Mouse (Mus musculus): ENCODE results near the gene Cald1. TPM values are rescaled to one million over a fixed set of nuclear protein-coding genes. Genes with fewer than 3 reads are reported as not detected.

Cald1 gene
- polyA plus RNA-seq, 1 experiment: 37.4 TPM

GRCm38 (mm10) chr6:34709946-34710682 is 111.8 kb downstream of the Cald1 start:
- 51% methylated on average over 14 of the region's 14 CpGs for WGBS
- DNase-seq: no peak
- H3K4me3 ChIP-seq (replicated peaks; ENCODE audit: extremely low read depth, low read depth, low read length): peak overlapping the region; percentile 69
- H3K4me1 ChIP-seq (ENCODE audit: control insufficient read depth, insufficient read depth, low read length): peaks cover 13% of the 10 kb centered on the region
- TF ChIP-seq CTCF (IDR thresholded peaks at IDR 0.05; ENCODE audit: insufficient read depth, low read length) (no peak), POLR2A (IDR thresholded peaks at IDR 0.05; ENCODE audit: borderline replicate concordance, extremely low read depth, low read depth, low read length) (no peak)

GRCm38 (mm10) chr6:34710848-34711247 is 112.5 kb downstream of the Cald1 start:
- Histone ChIP-seq H3K4me3 (replicated peaks; ENCODE audit: extremely low read depth, low read depth, low read length) (no peak overlapping the region), H3K4me1 (ENCODE audit: control insufficient read depth, insufficient read depth, low read length) (peaks cover 17% of the 10 kb centered on the region)
- no peak for DNase-seq
- TF ChIP-seq CTCF (IDR thresholded peaks at IDR 0.05; ENCODE audit: insufficient read depth, low read length) (no peak), POLR2A (IDR thresholded peaks at IDR 0.05; ENCODE audit: borderline replicate concordance, extremely low read depth, low read depth, low read length) (no peak)
- 73% methylated on average over 5 of the region's 5 CpGs for WGBS

GRCm38 (mm10) chr6:34711620-34712019 is 113.3 kb downstream of the Cald1 start:
- 79% methylated on average over 10 of the region's 10 CpGs for WGBS
- no peak for TF ChIP-seq POLR2A (IDR thresholded peaks at IDR 0.05; ENCODE audit: borderline replicate concordance, extremely low read depth, low read depth, low read length)
- no peak for TF ChIP-seq CTCF (IDR thresholded peaks at IDR 0.05; ENCODE audit: insufficient read depth, low read length)
- Histone ChIP-seq H3K4me1 (ENCODE audit: control insufficient read depth, insufficient read depth, low read length) (peaks cover 17% of the 10 kb centered on the region), H3K4me3 (replicated peaks; ENCODE audit: extremely low read depth, low read depth, low read length) (no peak overlapping the region)
- no peak for DNase-seq

GRCm38 (mm10) chr6:34713169-34713568 is 114.9 kb downstream of the Cald1 start:
- 52% methylated on average over 4 of the region's 4 CpGs for WGBS
- DNase-seq: no peak
- H3K4me3 ChIP-seq (replicated peaks; ENCODE audit: extremely low read depth, low read depth, low read length): no peak overlapping the region
- no peak for TF ChIP-seq CTCF (IDR thresholded peaks at IDR 0.05; ENCODE audit: insufficient read depth, low read length)
- TF ChIP-seq POLR2A (IDR thresholded peaks at IDR 0.05; ENCODE audit: borderline replicate concordance, extremely low read depth, low read depth, low read length): no peak
- peaks cover 23% of the 10 kb centered on the region for H3K4me1 ChIP-seq (ENCODE audit: control insufficient read depth, insufficient read depth, low read length)

- no peak overlapping the region for H3K4me3 ChIP-seq (replicated peaks; ENCODE audit: extremely low read depth, low read depth, low read length)
- TF ChIP-seq POLR2A (IDR thresholded peaks at IDR 0.05; ENCODE audit: borderline replicate concordance, extremely low read depth, low read depth, low read length) (no peak), CTCF (IDR thresholded peaks at IDR 0.05; ENCODE audit: insufficient read depth, low read length) (no peak)
- 83% methylated on average over 8 of the region's 8 CpGs for WGBS
- DNase-seq: no peak
- H3K4me1 ChIP-seq (ENCODE audit: control insufficient read depth, insufficient read depth, low read length): peaks cover 22% of the 10 kb centered on the region
These were observed 115.5 kb downstream of the Cald1 start for GRCm38 (mm10) chr6:34713777-34714176.

- Histone ChIP-seq H3K4me1 (ENCODE audit: control insufficient read depth, insufficient read depth, low read length) (peaks cover 20% of the 10 kb centered on the region), H3K4me3 (replicated peaks; ENCODE audit: extremely low read depth, low read depth, low read length) (no peak overlapping the region)
- TF ChIP-seq POLR2A (IDR thresholded peaks at IDR 0.05; ENCODE audit: borderline replicate concordance, extremely low read depth, low read depth, low read length) (no peak), CTCF (IDR thresholded peaks at IDR 0.05; ENCODE audit: insufficient read depth, low read length) (no peak)
- no peak for DNase-seq
- 43% methylated on average over 4 of the region's 4 CpGs for WGBS
These were observed 116.3 kb downstream of the Cald1 start for GRCm38 (mm10) chr6:34714612-34715011.

GRCm38 (mm10) chr6:34716206-34716887 is 118.0 kb downstream of the Cald1 start:
- Histone ChIP-seq H3K4me1 (ENCODE audit: control insufficient read depth, insufficient read depth, low read length) (peaks cover 25% of the 10 kb centered on the region), H3K4me3 (replicated peaks; ENCODE audit: extremely low read depth, low read depth, low read length) (no peak overlapping the region)
- WGBS: 83% methylated on average over 9 of the region's 9 CpGs
- TF ChIP-seq CTCF (IDR thresholded peaks at IDR 0.05; ENCODE audit: insufficient read depth, low read length) (no peak), POLR2A (IDR thresholded peaks at IDR 0.05; ENCODE audit: borderline replicate concordance, extremely low read depth, low read depth, low read length) (no peak)
- DNase-seq: no peak

- no peak for DNase-seq
- TF ChIP-seq CTCF (IDR thresholded peaks at IDR 0.05; ENCODE audit: insufficient read depth, low read length): no peak
- no peak for TF ChIP-seq POLR2A (IDR thresholded peaks at IDR 0.05; ENCODE audit: borderline replicate concordance, extremely low read depth, low read depth, low read length)
- Histone ChIP-seq H3K4me1 (ENCODE audit: control insufficient read depth, insufficient read depth, low read length) (peaks cover 32% of the 10 kb centered on the region), H3K4me3 (replicated peaks; ENCODE audit: extremely low read depth, low read depth, low read length) (no peak overlapping the region)
- 36% methylated on average over 3 of the region's 3 CpGs for WGBS
These were observed 118.8 kb downstream of the Cald1 start for GRCm38 (mm10) chr6:34716888-34717635.

GRCm38 (mm10) chr6:34717651-34718050 is 119.4 kb downstream of the Cald1 start:
- TF ChIP-seq CTCF (IDR thresholded peaks at IDR 0.05; ENCODE audit: insufficient read depth, low read length) (no peak), POLR2A (IDR thresholded peaks at IDR 0.05; ENCODE audit: borderline replicate concordance, extremely low read depth, low read depth, low read length) (no peak)
- Histone ChIP-seq H3K4me3 (replicated peaks; ENCODE audit: extremely low read depth, low read depth, low read length) (no peak overlapping the region), H3K4me1 (ENCODE audit: control insufficient read depth, insufficient read depth, low read length) (peaks cover 33% of the 10 kb centered on the region)
- DNase-seq: no peak
- 89% methylated on average over 4 of the region's 4 CpGs for WGBS

Measured in lung, adult 2 months (tissue).